Mouse (Mus musculus): ENCODE measurements at regions not wholly inside any gene's neighbourhood (a gene's known extent, or its start where the extent isn't known, plus 50 kb on each side); places are given as distances from the start of the nearest gene placed in this dataset.

- peak; percentile 74 for DNase-seq
These were observed 124.1 kb upstream of the Gm10295 start for GRCm38 (mm10) chr7:71475383-71475782.

DNA sequence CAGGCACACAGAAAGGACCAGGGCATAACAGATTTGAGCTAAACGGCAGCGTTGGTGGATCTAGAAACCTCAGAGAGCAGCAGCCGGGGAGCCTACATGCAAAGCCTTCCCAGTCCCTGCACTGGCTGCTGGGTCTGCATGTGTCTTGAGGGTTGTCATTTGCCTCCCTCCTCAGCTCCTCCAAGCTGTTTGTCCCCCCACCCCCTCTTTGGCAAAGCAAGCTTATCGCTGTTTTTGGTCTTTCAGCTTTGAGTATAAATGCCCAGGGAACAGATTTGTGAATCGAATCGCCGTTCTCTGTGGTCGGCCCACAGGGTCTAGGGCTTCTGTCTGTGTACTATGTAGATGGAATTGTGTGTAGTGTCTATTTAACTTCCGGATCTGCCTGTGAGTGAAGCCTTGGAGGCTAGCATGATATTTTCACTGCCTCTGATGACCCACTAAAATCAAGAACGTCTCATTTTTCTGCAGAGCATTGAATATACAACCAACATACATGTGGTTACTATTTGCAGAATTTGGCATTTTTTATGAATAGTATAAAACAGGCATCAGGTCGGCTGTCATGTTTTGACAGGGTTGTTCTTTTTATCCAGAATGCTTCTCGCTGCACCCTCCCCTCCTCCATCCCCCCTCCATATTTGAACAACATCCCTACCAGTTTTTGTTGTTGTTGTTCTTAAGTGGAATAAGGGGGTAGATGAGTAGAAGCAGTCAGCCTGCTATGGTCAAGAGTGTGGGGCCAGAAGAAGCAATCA is 121.3 kb upstream of the Gm10295 start:
- DNase-seq: no peak

DNA sequence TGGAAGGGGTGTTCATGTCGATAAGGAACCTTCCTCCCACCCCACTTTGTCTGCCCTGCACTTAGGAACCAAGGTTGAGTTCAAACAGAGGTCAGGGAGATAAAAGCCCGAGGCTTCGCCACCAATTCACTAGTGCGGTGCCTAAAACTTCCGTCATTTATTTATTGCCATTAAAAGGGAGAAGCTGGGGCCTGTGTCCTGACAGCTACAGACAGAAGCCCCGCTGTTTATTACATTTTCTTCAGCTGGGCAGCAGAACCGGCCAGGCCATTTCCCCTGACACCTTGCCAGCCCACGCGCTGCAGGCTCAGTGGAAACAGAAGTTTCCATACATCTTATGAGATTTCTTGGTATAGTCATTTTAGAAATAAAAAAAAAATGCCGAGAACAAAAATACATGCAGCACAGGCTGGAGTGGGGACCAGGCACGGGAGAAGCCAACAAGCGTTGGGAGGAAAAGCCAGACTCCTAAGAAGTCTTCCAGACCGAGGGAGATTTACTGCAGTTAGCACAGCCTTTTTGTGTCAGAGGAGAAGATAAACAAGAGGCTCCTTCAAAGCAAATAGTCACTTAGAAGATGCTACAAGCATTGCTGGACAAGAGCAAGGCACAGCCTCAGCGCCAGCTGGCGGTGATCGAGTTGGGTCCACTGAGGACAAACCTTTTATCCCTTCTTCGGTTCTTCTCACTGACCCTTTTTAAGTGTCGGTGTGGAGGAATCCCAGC is 120.5 kb upstream of the Gm10295 start:
- peak; percentile 92 for DNase-seq

DNA sequence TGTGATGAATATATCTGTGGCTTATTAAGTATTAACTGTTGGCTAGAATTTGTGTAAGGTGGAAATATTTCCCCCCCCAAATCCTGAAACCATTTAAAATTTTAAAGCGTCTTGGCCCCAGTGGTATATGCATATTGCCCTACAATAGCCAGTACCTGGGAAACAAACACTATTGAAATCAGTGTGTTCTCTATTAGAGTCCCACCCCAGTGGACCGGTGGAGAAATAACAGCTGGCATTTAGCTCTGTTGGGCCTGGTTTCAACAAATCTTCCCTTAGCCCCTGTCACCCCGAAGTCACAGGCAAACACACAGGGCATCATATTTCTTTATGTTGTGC is 120.0 kb upstream of the Gm10295 start:
- DNase-seq: no peak

DNA sequence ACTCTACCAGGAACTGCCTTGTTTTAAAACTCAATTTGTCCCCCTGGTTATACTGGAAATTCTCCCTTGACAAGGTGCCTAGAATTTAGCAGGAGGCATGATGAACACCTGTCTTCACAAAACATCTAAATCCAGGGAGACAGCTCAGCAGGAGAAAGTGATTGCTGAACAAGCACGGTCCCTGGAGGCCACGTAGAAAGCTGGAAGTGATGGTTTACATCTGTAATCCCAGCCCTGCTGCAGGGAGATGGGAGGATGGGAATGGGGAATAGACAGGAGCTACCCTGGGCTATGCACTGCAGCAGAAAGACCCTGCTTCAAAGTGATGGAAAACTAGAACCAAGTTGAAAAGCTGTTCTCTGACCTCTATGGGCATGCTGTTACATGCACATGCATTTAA is 119.1 kb upstream of the Gm10295 start:
- DNase-seq: peak; percentile 93

DNA sequence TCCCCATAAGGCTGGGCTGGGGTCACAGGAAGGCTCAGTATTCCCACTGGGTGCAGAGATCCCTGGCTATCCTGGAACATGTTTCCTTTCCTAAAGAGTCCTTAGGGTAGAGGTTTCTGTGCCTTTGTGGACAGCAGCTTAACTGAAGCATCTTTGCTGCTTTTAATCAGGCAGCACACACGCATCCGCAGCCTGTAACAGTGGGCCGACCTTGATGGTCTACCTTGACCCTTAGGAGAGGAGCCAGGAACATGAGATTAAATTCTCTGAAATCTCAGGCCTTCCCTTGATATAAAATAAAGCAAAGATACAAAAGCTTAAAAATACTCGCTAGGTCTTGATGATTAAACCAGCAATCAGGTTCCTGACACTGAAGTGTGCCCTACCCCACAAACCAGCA is 118.7 kb upstream of the Gm10295 start:
- no peak for DNase-seq

DNA sequence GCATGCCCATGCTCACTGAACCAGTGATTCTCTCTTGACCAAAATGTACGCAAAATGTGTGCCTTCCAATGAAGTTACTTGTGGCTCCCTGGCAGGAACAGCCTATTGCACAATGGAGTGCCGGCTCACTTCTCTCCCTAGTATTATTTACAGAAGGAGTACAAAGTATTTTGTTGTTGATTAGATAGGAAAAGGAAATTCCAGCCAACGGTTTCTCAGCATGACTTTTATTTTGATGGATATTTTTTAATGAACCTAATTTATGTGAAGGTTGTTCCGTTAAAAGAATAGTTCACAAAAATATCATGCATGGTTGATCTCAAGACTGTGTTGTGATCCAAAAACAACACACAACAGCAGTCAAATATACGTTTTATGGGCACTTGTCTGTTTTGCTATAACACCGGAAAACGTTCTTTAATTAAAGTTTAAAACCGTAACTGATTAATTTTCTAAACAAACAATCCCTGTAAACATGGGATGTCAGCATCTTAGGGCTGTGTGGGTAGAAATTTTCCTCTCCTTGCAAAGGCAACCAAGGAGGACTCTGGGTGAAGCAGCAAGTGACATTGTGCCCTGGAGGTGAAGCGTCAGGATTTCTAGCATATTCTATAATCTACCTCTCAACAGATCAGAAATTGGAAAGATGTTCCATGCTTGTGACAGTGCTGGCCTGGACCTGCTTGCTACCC is 116.3 kb upstream of the Gm10295 start:
- peak; percentile 91 for DNase-seq

- no peak for DNase-seq
These were observed 112.8 kb upstream of the Gm10295 start for GRCm38 (mm10) chr7:71464127-71464526.

DNA sequence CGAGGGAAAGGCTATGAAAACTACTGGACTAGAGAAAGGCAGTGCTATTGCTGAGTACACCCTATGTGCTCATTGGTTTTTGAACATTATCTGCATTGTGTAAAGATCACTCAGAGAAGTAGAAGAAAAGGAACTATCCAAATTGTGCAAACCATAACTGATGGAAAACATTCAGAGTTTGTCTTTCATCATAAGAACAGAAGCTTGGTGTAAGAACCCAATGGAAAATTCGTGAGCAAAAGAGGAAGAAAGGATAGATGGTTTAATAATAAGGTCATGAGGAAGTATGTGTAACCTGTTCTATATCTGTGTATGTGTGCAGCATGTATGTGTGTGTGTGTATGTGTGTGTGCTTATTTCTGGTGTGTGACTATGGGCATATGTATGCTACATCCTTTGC is 112.3 kb upstream of the Gm10295 start:
- DNase-seq: no peak

GRCm38 (mm10) chr7:71459805-71460204 is 108.5 kb upstream of the Gm10295 start:
- no peak for DNase-seq

- no peak for DNase-seq
These were observed 106.9 kb upstream of the Gm10295 start for GRCm38 (mm10) chr7:71458104-71458754.

DNA sequence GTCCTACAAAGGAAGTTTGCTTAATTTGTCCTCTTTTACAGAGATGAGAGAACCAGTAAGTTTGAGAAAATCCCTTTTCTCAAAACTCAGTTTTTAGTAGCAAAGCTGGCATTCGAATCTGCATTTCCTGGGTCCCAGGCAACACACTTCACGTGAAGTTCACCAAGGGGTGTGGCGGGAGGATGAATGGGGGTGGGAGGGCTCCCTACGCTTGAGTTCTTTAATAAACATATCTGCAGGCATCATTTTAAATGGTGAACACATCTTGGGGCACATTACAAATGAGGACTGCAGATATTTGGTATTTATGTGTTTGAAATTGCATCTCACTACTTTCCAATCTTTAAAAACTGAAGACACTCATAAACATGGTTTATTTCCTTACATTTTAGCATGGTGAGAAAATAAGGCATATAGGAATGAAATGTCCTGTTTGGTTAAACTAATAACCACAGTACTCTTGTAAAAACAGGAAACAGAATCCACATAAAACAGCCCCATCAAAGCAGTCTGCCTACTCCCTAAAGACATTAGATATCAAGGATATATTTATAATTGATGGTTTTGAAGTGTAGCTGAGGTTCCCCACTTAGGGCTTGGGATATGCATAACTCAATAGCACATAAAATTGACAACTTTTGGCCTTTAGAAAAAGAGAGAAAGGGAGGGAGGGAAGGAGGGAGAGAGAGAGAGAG is 106.3 kb upstream of the Gm10295 start:
- DNase-seq: no peak

- no peak for DNase-seq
These were observed 105.1 kb upstream of the Gm10295 start for GRCm38 (mm10) chr7:71456421-71456820.

- no peak for DNase-seq
These were observed 89.3 kb upstream of the Gm10295 start for GRCm38 (mm10) chr7:71440330-71441240.

- DNase-seq: no peak
These were observed 74.7 kb upstream of the Gm10295 start for GRCm38 (mm10) chr7:71425982-71426381.

GRCm38 (mm10) chr7:71419261-71419660 is 68.0 kb upstream of the Gm10295 start:
- DNase-seq: peak; percentile 88

DNA sequence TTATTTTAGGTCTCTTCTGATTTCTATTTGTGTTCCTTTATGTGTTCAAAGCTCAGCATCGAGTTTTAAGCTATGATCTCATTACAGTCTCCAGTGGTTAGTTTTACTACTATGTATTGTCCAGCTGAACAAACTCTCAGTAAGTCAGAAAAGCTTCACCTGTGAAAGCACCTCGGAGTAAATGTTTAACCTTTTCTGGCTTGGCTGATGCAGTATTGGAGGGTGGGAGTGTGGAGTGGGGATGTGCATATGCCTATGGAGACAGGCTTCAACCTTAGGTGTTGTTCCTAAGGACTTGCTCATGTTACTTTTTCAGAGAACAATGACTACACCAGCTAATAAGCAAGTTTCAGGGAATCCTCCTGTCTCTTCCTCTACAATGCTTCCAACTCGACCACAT is 67.6 kb upstream of the Gm10295 start:
- DNase-seq: no peak

GRCm38 (mm10) chr7:71414756-71415155 is 63.5 kb upstream of the Gm10295 start:
- DNase-seq: peak; percentile 71

GRCm38 (mm10) chr7:71413121-71413520 is 61.8 kb upstream of the Gm10295 start:
- DNase-seq: peak; percentile 55

DNA sequence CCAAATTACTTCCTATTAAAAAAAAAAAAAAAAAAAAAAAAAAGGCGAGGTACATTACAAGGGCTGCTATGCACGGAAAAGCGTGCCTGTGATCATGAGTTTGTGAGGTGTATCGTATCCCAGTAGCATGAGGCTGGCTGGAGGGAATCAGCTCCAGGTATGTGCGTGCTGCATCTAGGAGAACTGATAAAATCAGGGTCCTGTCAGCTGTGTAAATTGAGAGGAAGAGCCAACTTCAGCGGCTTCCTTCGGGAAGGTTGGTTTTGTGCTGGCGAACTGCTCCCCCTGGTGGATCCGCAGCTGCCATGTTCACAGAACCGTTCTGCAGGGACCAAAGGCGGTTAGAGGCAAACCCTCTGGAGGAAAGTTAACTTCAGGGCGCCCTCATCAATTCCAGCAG is 60.8 kb upstream of the Gm10295 start:
- DNase-seq: peak; percentile 98

GRCm38 (mm10) chr7:71411293-71412011 is 60.2 kb upstream of the Gm10295 start:
- peak; percentile 97 for DNase-seq
